Mouse (Mus musculus): ENCODE results near the gene Tax1bp3.
A peak's percentile ranks its signal among the peaks of the same experiment; 100 is the strongest.

The Tax1bp3 gene

GRCm38 (mm10) chr11:73176608-73177508, at the start of gene Tax1bp3, which contains the start of gene Emc6:
Gene Tax1bp3 (plus strand): TSS chr11:73177083.
Gene Emc6 (minus strand): TSS chr11:73177037.
- peak; percentile 95 for DNase-seq (ENCODE audit: low spot score)

DNA sequence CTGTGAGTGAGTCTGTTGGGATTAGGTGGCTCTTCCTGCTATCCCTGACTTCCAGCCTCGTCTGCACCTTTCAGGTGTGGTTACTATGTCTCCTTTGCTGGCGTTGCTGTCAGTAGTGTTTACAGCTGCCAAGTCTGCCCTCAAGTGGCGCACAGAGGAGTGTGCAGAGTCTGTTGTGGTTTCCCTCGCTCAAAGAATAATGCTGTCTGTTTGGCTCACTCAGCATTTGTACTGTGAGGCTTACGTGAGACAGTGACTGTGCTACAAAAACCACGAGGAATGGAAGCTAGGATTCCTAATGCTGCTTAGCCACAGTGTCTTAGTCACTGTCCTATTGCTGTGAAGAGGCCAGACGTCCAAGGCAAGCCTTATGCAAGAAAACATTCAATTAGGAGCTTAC, 45.9 kb upstream of the Tax1bp3 start:
- DNase-seq (ENCODE audit: low spot score): no peak

DNA sequence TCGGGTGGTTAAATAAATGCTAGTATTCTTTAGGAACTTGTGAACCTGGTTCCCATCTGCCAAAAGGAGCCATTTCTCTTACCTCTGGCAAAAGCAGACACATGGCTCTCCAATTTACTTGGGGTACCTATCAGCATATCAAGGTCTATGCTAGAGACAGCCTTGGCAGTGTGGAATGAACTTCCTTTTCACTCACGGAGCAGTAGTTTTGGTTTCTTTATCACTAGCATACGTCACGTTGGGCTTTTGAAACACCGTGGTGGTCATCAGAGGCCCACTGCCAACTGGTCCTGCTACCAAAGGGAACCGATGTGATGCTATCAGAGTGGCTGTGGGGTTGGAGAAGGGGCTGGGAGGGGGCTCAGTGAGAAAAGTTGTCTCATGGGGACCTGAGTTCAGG, 43.9 kb upstream of the Tax1bp3 start:
- DNase-seq (ENCODE audit: low spot score): no peak

DNA sequence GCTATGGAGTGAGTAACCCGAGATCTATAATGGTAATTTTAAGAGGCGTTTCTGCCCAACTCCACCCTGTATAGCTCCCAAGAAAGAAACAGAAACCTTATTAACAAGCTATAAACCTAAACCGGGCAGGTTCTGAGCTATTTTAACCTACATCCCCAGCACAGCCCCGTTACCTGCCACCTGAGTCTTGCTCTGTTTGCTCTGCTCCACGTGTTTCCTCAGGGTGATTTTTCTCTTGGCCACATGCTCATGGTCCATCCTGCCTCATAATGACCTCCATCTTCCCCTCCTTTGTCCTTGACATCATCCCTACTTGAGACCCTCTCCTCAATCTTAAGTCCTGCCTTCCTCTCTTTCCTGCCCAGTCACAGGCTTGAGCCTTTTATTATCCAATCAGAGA, 42.7 kb upstream of the Tax1bp3 start:
- no peak for DNase-seq (ENCODE audit: low spot score)

DNA sequence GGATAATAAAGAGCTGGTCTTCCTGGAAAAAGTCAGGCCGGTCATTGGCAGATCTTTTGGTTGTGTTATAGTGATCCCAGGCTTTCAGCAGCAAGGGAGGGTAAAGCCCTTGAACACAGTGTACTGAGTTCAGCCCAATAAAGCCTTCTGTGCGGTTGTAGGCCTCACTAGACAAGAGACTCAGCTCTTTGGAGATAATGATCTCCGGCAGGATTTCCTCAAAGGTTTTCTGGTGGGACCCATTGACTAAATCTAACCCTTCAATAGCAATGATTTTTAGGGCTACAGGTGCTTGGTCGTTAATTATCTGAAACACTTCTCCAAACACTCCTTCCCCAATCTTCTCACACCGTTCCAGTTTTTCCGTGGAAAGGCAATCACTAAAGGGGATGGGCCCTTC, 40.3 kb upstream of the Tax1bp3 start:
- no peak for DNase-seq (ENCODE audit: low spot score)

GRCm38 (mm10) chr11:73137116-73137515, 39.8 kb upstream of the Tax1bp3 start:
- no peak for DNase-seq (ENCODE audit: low spot score)

DNA sequence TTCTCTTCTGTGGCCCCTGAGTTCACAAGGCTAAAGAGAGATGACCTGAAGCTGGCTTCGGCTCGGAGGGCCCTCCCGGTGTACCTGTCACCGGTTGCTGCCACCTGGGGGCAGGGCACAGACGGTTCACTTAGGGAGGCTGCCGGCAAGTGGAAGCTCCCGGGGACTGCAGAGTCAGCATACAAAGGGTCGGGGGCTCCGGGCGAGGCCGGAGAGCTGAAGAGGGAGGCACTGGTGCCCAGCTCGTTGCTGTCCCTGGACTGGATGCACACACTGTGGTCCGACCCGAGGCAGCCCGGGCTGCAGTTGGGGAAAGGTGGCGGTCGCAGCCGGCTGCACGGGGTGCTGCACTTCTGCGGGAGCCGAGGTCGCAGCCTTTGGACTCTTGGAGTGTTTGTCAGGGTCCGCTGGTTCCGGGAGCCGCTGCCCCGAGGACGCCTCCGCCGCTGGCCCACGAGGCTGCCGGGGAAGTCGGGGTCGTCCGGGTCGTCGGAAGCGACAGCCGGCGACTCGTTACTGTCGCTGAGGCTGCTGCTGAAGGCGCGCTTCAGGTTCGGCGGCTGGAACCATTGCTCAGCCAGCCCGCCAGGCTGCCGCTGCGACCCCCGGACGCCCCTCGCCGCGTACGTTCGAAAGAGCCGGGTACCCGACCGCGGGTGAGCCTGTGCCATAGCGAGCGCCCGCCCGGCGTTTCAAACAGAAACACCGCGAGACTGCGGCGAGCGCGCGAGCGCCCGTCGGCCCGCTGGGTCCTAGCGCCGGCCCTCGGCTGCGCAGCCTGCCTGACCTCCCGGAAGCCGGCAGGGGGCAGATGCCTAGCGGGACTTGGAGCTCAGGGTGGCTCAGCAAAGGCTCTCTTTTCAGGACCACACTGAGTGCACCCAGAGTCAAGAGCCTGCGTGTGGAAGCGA, 39.0 kb upstream of the Tax1bp3 start, which contains the start of gene Haspin:
Gene Haspin (minus strand): TSS at position 704 of the 911 bp plus-strand sequence.
- DNase-seq (ENCODE audit: low spot score): peak; percentile 91

GRCm38 (mm10) chr11:73144261-73144681, 32.6 kb upstream of the Tax1bp3 start:
- no peak for DNase-seq (ENCODE audit: low spot score)

- no peak for DNase-seq (ENCODE audit: low spot score)
These were observed 30.6 kb upstream of the Tax1bp3 start for GRCm38 (mm10) chr11:73146026-73146974.

GRCm38 (mm10) chr11:73146975-73147365, 29.9 kb upstream of the Tax1bp3 start:
- no peak for DNase-seq (ENCODE audit: low spot score)

GRCm38 (mm10) chr11:73148209-73148608, 28.7 kb upstream of the Tax1bp3 start:
- DNase-seq (ENCODE audit: low spot score): no peak

GRCm38 (mm10) chr11:73155071-73155470, 21.8 kb upstream of the Tax1bp3 start:
- no peak for DNase-seq (ENCODE audit: low spot score)

GRCm38 (mm10) chr11:73159957-73160810, 16.7 kb upstream of the Tax1bp3 start, which contains the start of gene P2rx5:
Gene P2rx5 (plus strand): TSS chr11:73160421.
- DNase-seq (ENCODE audit: low spot score): peak; percentile 15

- no peak for DNase-seq (ENCODE audit: low spot score)
These were observed 16.1 kb upstream of the Tax1bp3 start for GRCm38 (mm10) chr11:73160811-73161200.

DNA sequence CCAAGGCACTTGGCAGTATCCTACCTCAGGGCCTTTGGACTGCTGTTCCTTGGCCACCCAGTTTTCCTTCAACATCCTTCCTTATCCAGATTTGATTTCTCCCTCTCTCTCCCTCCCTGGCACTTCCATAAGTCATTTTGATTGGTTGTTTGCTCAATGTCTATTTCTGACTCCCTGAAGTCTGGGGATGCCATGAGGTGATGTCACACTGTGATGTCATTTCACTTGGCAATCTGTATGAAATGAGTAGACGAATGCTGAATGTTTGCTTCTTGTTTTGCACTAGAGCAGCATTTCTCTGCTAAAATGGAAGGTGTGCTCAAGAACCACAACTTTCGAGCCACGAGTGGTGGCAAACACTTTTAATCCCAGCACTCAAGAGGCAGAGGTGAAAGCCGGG, 15.3 kb upstream of the Tax1bp3 start:
- no peak for DNase-seq (ENCODE audit: low spot score)

DNA sequence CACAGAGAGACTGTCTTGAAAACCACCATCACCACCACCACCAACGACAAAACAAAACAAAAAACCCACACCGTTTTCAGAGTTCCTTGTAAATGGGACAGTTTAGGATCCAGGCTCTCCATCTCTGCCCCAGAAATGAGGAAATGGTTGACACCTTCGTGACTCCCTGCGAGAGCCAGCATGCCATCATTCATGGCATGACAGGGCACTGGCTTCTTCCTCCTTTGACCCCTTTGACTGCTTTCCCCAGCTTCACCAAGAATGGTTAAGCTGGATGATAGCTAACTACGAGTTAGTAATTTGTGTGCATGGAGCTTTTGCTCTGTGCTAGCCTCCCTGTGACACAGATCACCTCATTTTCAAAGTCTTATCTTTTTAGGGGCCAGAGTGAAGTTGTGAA, 14.6 kb upstream of the Tax1bp3 start:
- no peak for DNase-seq (ENCODE audit: low spot score)

DNA sequence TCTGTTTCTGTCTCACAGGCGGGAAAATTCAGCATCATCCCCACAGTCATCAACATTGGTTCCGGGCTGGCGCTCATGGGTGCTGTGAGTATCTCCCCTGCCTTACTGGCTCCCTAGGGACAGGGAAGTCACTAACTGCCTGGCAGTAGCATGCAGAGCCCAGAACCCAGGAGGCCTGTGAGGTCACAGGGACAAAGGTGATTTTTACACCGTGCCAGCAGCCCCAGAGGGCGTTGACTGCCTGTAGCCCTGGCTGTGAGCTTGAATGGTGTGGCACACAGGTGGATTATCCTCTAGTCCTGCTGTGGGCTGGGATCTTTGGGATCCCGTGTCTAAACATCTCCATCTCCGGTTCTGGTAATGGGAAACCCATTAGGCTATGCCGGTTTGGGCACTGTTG, 8.8 kb upstream of the Tax1bp3 start:
- no peak for DNase-seq (ENCODE audit: low spot score)

- DNase-seq (ENCODE audit: low spot score): no peak
These were observed 8.3 kb upstream of the Tax1bp3 start for GRCm38 (mm10) chr11:73168576-73168975.

GRCm38 (mm10) chr11:73169231-73169630, 7.7 kb upstream of the Tax1bp3 start:
- DNase-seq (ENCODE audit: low spot score): peak; percentile 19

DNA sequence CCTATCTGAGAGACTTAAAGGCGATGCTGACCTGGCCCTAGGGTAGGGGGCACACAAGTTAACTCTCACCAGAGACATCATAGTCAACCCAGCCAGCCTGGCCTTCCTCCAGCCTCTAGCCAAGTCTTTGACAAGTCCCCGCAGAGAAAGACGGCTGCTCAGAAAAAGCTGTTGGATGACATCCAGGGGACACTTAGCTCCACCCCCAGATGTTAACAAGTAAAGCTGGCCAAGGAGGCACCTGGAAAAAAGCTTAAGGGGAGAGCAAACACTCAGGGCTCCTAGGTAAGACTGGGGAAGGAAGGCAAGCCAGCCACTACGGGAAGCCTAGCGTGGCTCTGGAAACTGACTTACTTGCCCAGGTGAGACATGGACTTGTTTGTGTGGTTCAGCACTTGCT, 4.7 kb upstream of the Tax1bp3 start:
- peak; percentile 23 for DNase-seq (ENCODE audit: low spot score)

Measured in ovary, postnatal 14 days (tissue).